Comparison of ENCODE assay signal across 19 mouse cellular contexts in genomic region chr14:34528804-34529203, GRCm38 (mm10). TPM values are rescaled to one million over a fixed set of nuclear protein-coding genes. Genes with fewer than 3 reads are reported as not detected.
A peak's percentile ranks its signal among the peaks of the same experiment; 100 is the strongest.
DNase-seq lines count a peak whose midpoint lies in the region; ATAC-seq and TF ChIP-seq lines count a peak whose summit lies in the region.
"Had no signal": no experiment of that assay in that cellular context is flagged by ENCODE, and none has a peak within 500 bp of the region (broad histone marks: within the 10 kb centered on the region; RNA-seq: fewer than 3 reads in every experiment).

No protein-coding gene starts in this region.

- no peak overlapping the region for H3K4me3 ChIP-seq in ES-E14 (ENCODE audit: insufficient read depth in 1 of 2, low read depth in 1 of 2, low read length in 2 of 2, poor library complexity in 1 of 2, severe bottlenecking in 1 of 2)
- H3K4me3 ChIP-seq in heart, embryonic 14.5 days (ENCODE audit: control insufficient read depth in 1 of 2, insufficient read depth in 1 of 2, low read depth in 1 of 2, low read length in 2 of 2), result no peak overlapping the region
- no peak overlapping the region for H3K4me3 ChIP-seq in kidney, embryonic 15.5 days (replicated peaks)
- H3K4me3 ChIP-seq: embryonic facial prominence, embryonic 12.5 days; layer of hippocampus, adult 2 months; neural tube, embryonic 13.5 days had no signal

- H3K27ac ChIP-seq in ES-E14 (ENCODE audit: insufficient read depth, low read depth, low read length, poor library complexity, severe bottlenecking), result no peak overlapping the region
- H3K27ac ChIP-seq in heart, embryonic 14.5 days (replicated peaks in 1 of 2; ENCODE audit: control insufficient read depth in 1 of 2, insufficient read depth in 1 of 2, low read depth in 2 of 2, low read length in 2 of 2), result peak overlapping the region; percentile 80 to 85
- no peak overlapping the region for H3K27ac ChIP-seq in kidney, embryonic 15.5 days
- H3K27ac ChIP-seq: embryonic facial prominence, embryonic 12.5 days; layer of hippocampus, adult 2 months; neural tube, embryonic 13.5 days had no signal

- in situ Hi-C loops in ES-E14 (cut with MboI; ENCODE audit: low sequenced_read_pairs in 2 of 2, unreplicated experiment in 2 of 2), result no loop called here

- intact Hi-C loops in left cerebral cortex, postnatal 25 days (cut with DNase I), result no loop called here
- intact Hi-C loops in left cerebral cortex, postnatal 14 days (cut with DNase I), result no loop called here

- WGBS in heart, embryonic 14.5 days, result 37% methylated on average over 8 of the region's 8 CpGs
- 74% methylated on average over 8 of the region's 8 CpGs for WGBS in kidney, embryonic 15.5 days

- peaks cover 5 to 8% of the 10 kb centered on the region in 2 experiments for H3K4me1 ChIP-seq in ES-E14 (ENCODE audit: control insufficient read depth in 2 of 2, insufficient read depth in 2 of 2, low read length in 2 of 2, poor library complexity in 1 of 2)
- H3K4me1 ChIP-seq in heart, embryonic 14.5 days (ENCODE audit: control insufficient read depth in 2 of 2, insufficient read depth in 2 of 2, low read length in 2 of 2), result peaks cover 11 to 23% of the 10 kb centered on the region in 2 experiments
- H3K4me1 ChIP-seq in kidney, embryonic 15.5 days, result 0 out of 2 replicates have a peak, but pooled peaks cover 2% of the 10 kb centered on the region
- H3K4me1 ChIP-seq: embryonic facial prominence, embryonic 12.5 days; neural tube, embryonic 13.5 days had no signal

- ATAC-seq in heart, embryonic 14.5 days (ENCODE audit: insufficient number of reproducible peaks, insufficient read depth, low FRiP score, low read depth), result peak; percentile 59
- no peak for ATAC-seq in kidney, embryonic 15.5 days (replicated peaks; ENCODE audit: low FRiP score)
- ATAC-seq: activated CD4-positive, CD25-positive, alpha-beta regulatory T cell, adult 4 months; CD4-positive, CD25-positive, alpha-beta regulatory T cell, adult 4 months had no signal

- peak overlapping the region; percentile 21; the same call in 1 of the 2 replicates for H3K9ac ChIP-seq in ES-E14 (ENCODE audit: insufficient read depth, low read depth, low read length, poor library complexity, severe bottlenecking)
- peak overlapping the region; percentile 38; the same call in 1 of the 2 replicates for H3K9ac ChIP-seq in heart, embryonic 14.5 days (ENCODE audit: low read length)
- H3K9ac ChIP-seq in kidney, embryonic 15.5 days, result no peak overlapping the region
- H3K9ac ChIP-seq: embryonic facial prominence, embryonic 12.5 days; neural tube, embryonic 13.5 days had no signal

- peak; percentile 10 to 19 for DNase-seq in left cerebral cortex, postnatal 25 days (ENCODE audit: low spot score in 2 of 2)
- DNase-seq in left cerebral cortex, postnatal 14 days (ENCODE audit: low spot score in 2 of 2), result no peak
- no peak for DNase-seq in ES-E14 (ENCODE audit: low read depth, low spot score)
- DNase-seq in skeletal muscle tissue, adult 2 months (ENCODE audit: low read depth, low spot score), result peak; percentile 54
- DNase-seq in kidney, adult 8-10 months, result no peak
- DNase-seq: kidney, adult 18-20 months had no signal

- H3K36me3 ChIP-seq in ES-E14 (ENCODE audit: control insufficient read depth, insufficient read depth, low read length, poor library complexity, severe bottlenecking), result no peaks in the 10 kb centered on the region; the same call in 1 of the 2 replicates
- peaks cover 50% of the 10 kb centered on the region for H3K36me3 ChIP-seq in heart, embryonic 14.5 days (ENCODE audit: control insufficient read depth, insufficient read depth, low read length)
- H3K36me3 ChIP-seq in kidney, embryonic 15.5 days, result no peaks in the 10 kb centered on the region
- H3K36me3 ChIP-seq: embryonic facial prominence, embryonic 12.5 days; neural tube, embryonic 13.5 days had no signal

- no peaks in the 10 kb centered on the region for H3K9me3 ChIP-seq in ES-E14 (ENCODE audit: control insufficient read depth, insufficient read depth, low read depth, low read length)
- H3K9me3 ChIP-seq in heart, embryonic 14.5 days (ENCODE audit: control insufficient read depth, low read length), result peaks cover 5% of the 10 kb centered on the region; the same call in 1 of the 2 replicates
- H3K9me3 ChIP-seq in kidney, embryonic 15.5 days (replicated peaks), result no peaks in the 10 kb centered on the region
- H3K9me3 ChIP-seq: embryonic facial prominence, embryonic 12.5 days had no signal

- no peaks in the 10 kb centered on the region; the same call in 1 of the 2 replicates for H3K27me3 ChIP-seq in heart, embryonic 14.5 days (ENCODE audit: control insufficient read depth, insufficient read depth, low read length)
- H3K27me3 ChIP-seq in kidney, embryonic 15.5 days, result peaks cover 11% of the 10 kb centered on the region
- H3K27me3 ChIP-seq: neural tube, embryonic 13.5 days had no signal

- no peak overlapping the region for H3K4me2 ChIP-seq in heart, embryonic 14.5 days (ENCODE audit: low read length)
- H3K4me2 ChIP-seq in kidney, embryonic 15.5 days, result no peak overlapping the region
- H3K4me2 ChIP-seq: embryonic facial prominence, embryonic 12.5 days; liver, embryonic 11.5 days; neural tube, embryonic 13.5 days had no signal

TF ChIP-seq in ES-E14, 5 proteins besides CTCF, POLR2A, EP300 and RAD21:
- TF ChIP-seq CHD2 (IDR thresholded peaks at IDR 0.05; ENCODE audit: low read depth, low read length), result no peak
- TF ChIP-seq ZNF384 (IDR thresholded peaks at IDR 0.05; ENCODE audit: low read depth, low read length), result no peak
- no peak for TF ChIP-seq HCFC1 (IDR thresholded peaks at IDR 0.05; ENCODE audit: borderline replicate concordance, insufficient read depth, low read length)
- no peak for TF ChIP-seq MAFK (IDR thresholded peaks at IDR 0.05; ENCODE audit: insufficient read depth, low read depth, low read length)
- TF ChIP-seq ZC3H11A (IDR thresholded peaks at IDR 0.05; ENCODE audit: borderline replicate concordance, low read depth, low read length), result no peak

RNA-seq across cellular contexts. Expression of gene 9230112D13Rik, which starts 6.2 kb away (rescaled TPM):
- not detected for total RNA-seq in left cerebral cortex, postnatal 25 days (2021)
- total RNA-seq in left cerebral cortex, postnatal 14 days (2021), result not detected
- total RNA-seq in ES-E14 (2012; rRNA removed), result not detected in 2 replicates
- polyA plus RNA-seq in heart, embryonic 14.5 days (2014; fragmentation: Nextera tagmentation; extraction: Ambion mirVana), result not detected in 2 replicates
- polyA plus RNA-seq in kidney, embryonic 15.5 days (2015; fragmentation: Nextera tagmentation; extraction: Ambion mirVana), result not detected in 2 replicates
- total RNA-seq: adrenal gland, postnatal 4 days; heart, adult 18-20 months; layer of hippocampus, adult 2 months; left cerebral cortex, adult 8-10 months; megakaryocyte progenitor cell, adult 5-6 weeks; midbrain, postnatal 0 days had no signal
- polyA plus RNA-seq: activated CD4-positive, CD25-positive, alpha-beta regulatory T cell, adult 4 months; CD4-positive, CD25-positive, alpha-beta regulatory T cell, adult 4 months; embryonic facial prominence, embryonic 12.5 days; liver, embryonic 11.5 days; midbrain, postnatal 0 days; neural tube, embryonic 13.5 days had no signal

RNA-seq across cellular contexts. Expression of gene Bmpr1a, which starts 25.7 kb away (rescaled TPM):
- 10 to 100 TPM; 33.5 to 35.0 TPM for total RNA-seq in left cerebral cortex, postnatal 25 days (2021)
- total RNA-seq in left cerebral cortex, postnatal 14 days (2021), result 10 to 100 TPM; 31.0 to 34.5 TPM
- 38.9 and 49.5 TPM in 2 replicates for total RNA-seq in ES-E14 (2012; rRNA removed)
- 44.2 and 49.0 TPM in 2 replicates for polyA plus RNA-seq in heart, embryonic 14.5 days (2014; fragmentation: Nextera tagmentation; extraction: Ambion mirVana)
- 47.3 and 47.7 TPM in 2 replicates for polyA plus RNA-seq in kidney, embryonic 15.5 days (2015; fragmentation: Nextera tagmentation; extraction: Ambion mirVana)

RNA-seq across cellular contexts. Expression of gene Ldb3, which starts 59.7 kb away (rescaled TPM):
- 1 to 10 TPM; 2.0 to 2.4 TPM for total RNA-seq in left cerebral cortex, postnatal 25 days (2021)
- total RNA-seq in left cerebral cortex, postnatal 14 days (2021), result 1 to 10 TPM; 1.3 to 1.6 TPM
- total RNA-seq in ES-E14 (2012; rRNA removed), result 0.98 and 1.1 TPM in 2 replicates
- 301 and 314 TPM in 2 replicates for polyA plus RNA-seq in heart, embryonic 14.5 days (2014; fragmentation: Nextera tagmentation; extraction: Ambion mirVana)
- polyA plus RNA-seq in kidney, embryonic 15.5 days (2015; fragmentation: Nextera tagmentation; extraction: Ambion mirVana), result 3.7 and 7.1 TPM in 2 replicates
- total RNA-seq: megakaryocyte progenitor cell, adult 5-6 weeks had no signal
- polyA plus RNA-seq: activated CD4-positive, CD25-positive, alpha-beta regulatory T cell, adult 4 months; CD4-positive, CD25-positive, alpha-beta regulatory T cell, adult 4 months had no signal

Comparison
In these comparisons a context has a peak if more than half of its experiments do, and no peak if none do; other contexts are left out.
1. DNase-seq: peak in left cerebral cortex, postnatal 25 days (2 of 2) and skeletal muscle tissue, adult 2 months (single experiment); none in left cerebral cortex, postnatal 14 days (0 of 2), ES-E14 (single experiment) and kidney, adult 8-10 months (0 of 2).
2. H3K27ac ChIP-seq: peak in heart, embryonic 14.5 days (2 of 2); none in ES-E14 (single experiment) and kidney, embryonic 15.5 days (single experiment).